Mouse (Mus musculus) E14TG2a.4 (cell line): ENCODE results near the gene Mrpl36.

Experiments
- CTCF ChIP-seq: conservative IDR thresholded peaks from 2 replicates; pipeline ENCODE4 v1.5.1; 2014; ENCODE audit warnings: low read length
- POU5F1 ChIP-seq: IDR thresholded peaks from 2 replicates; pipeline ENCODE4 v1.6.1; 2014; ENCODE audit warnings: low read length, borderline replicate concordance

DNA sequence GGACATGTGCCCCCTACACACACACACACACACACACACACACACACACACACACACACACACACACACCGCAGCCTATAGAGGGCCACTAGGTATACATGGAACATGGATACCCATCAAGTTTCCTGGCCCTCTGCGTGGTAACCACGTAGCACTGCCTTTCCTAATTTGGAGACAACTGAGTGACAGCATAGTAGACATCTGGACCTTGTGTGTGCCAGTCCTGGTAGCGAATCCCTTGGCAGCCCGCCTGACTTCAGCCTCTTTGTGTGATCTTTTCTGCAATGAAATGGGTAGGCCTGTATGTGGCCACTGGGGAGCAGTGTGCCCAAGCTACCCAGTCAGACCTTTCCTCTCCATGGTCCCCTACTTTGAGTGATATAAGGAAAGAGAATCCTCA is 29.0 kb upstream of the Mrpl36 start:
- TF ChIP-seq CTCF, result no peak
- TF ChIP-seq POU5F1, result no peak
